Mouse (Mus musculus) midbrain, embryonic 12.5 days (tissue): ENCODE measurements around the gene Gpr137c. TPM values are rescaled to one million over a fixed set of nuclear protein-coding genes. Genes with fewer than 3 reads are reported as not detected.
A peak's percentile ranks its signal among the peaks of the same experiment; 100 is the strongest.

Experiments
- ATAC-seq: fragments of 200-750 bp; cut with Nextera tagmentation; 2 replicates; pipeline ENCODE4 v1.8.0; 2017; ENCODE audit warnings: low read depth, moderate TSS enrichment, moderate library complexity; ENCODE audit not compliant: low FRiP score
- H3K27ac ChIP-seq: fragments of 300-500 bp; sonication (generic); replicated peaks from 2 replicates; pipeline ENCODE4 v1.5.1; 2016; ENCODE audit warnings: mild to moderate bottlenecking
- H3K27me3 ChIP-seq: fragments of 300-500 bp; sonication (generic); 2 replicates; pipeline ENCODE4 v1.6.1; 2016; ENCODE audit warnings: mild to moderate bottlenecking
- H3K36me3 ChIP-seq: fragments of 300-500 bp; sonication (generic); 2 replicates; pipeline ENCODE4 v1.6.1; 2016
- H3K4me1 ChIP-seq: fragments of 300-500 bp; sonication (generic); 2 replicates; pipeline ENCODE4 v1.6.1; 2016
- H3K4me2 ChIP-seq: fragments of 300-500 bp; sonication (generic); replicated peaks from 2 replicates; pipeline ENCODE4 v1.6.1; 2016; ENCODE audit warnings: mild to moderate bottlenecking, moderate library complexity
- H3K4me3 ChIP-seq: fragments of 300-500 bp; sonication (generic); 2 replicates; pipeline ENCODE4 v1.5.1; 2016; ENCODE audit warnings: mild to moderate bottlenecking
- H3K9ac ChIP-seq: fragments of 300-500 bp; sonication (generic); replicated peaks from 2 replicates; pipeline ENCODE4 v1.6.1; 2016; ENCODE audit warnings: mild to moderate bottlenecking, moderate library complexity
- H3K9me3 ChIP-seq: fragments of 300-500 bp; sonication (generic); 2 replicates; pipeline ENCODE4 v1.6.1; 2016; ENCODE audit warnings: mild to moderate bottlenecking
- WGBS: fragments of 180-500 bp; shearing (Covaris S2); methylation state at CpG from one replicate; pipeline ENCODE4 v1.1.7; 2016; 5-methylcytosine and 5-hydroxymethylcytosine counted together
- polyA plus RNA-seq: library from polyadenylated mRNA; unstranded; fragments of >200 nt; fragmentation: Nextera tagmentation; extraction: Ambion mirVana; gene quantifications from 2 replicates; pipeline ENCODE4 v1.2.1, GENCODE M21; 2016

Gene Gpr137c
- polyA plus RNA-seq, 1 experiment from 2014 or later = 12.2 TPM

GRCm38 (mm10) chr14:45305852-45306251, 86.3 kb downstream of the Gpr137c start:
- ATAC-seq = no peak
- Histone ChIP-seq H3K27ac (no peak overlapping the region), H3K4me1 (0 out of 2 replicates have a peak, but pooled peaks cover 2% of the 10 kb centered on the region), H3K9ac (no peak overlapping the region), H3K4me3 (no peak overlapping the region), H3K4me2 (no peak overlapping the region), H3K27me3 (no peaks in the 10 kb centered on the region), H3K36me3 (peaks cover 16% of the 10 kb centered on the region), H3K9me3 (no peaks in the 10 kb centered on the region)
- 88% methylated on average over 5 of the region's 5 CpGs for WGBS

GRCm38 (mm10) chr14:45307630-45308328, 88.3 kb downstream of the Gpr137c start:
- H3K36me3 ChIP-seq = 0 out of 2 replicates have a peak, but pooled peaks cover 3% of the 10 kb centered on the region
- H3K27ac ChIP-seq = no peak overlapping the region
- no peak overlapping the region for H3K4me2 ChIP-seq
- H3K4me1 ChIP-seq = 0 out of 2 replicates have a peak, but pooled peaks cover 2% of the 10 kb centered on the region
- no peak overlapping the region for H3K9ac ChIP-seq
- H3K4me3 ChIP-seq = no peak overlapping the region
- no peaks in the 10 kb centered on the region for H3K27me3 ChIP-seq
- H3K9me3 ChIP-seq = no peaks in the 10 kb centered on the region
- 89% methylated on average over 8 of the region's 8 CpGs for WGBS
- no peak for ATAC-seq

- H3K27me3 ChIP-seq = no peaks in the 10 kb centered on the region
- WGBS = 92% methylated on average over 13 of the region's 13 CpGs
- ATAC-seq = no peak
Measured at GRCm38 (mm10) chr14:45309646-45310045, 90.1 kb downstream of the Gpr137c start.

GRCm38 (mm10) chr14:45310101-45310500, 90.6 kb downstream of the Gpr137c start:
- Histone ChIP-seq H3K9ac (no peak overlapping the region), H3K4me1 (no peaks in the 10 kb centered on the region), H3K9me3 (no peaks in the 10 kb centered on the region), H3K27me3 (no peaks in the 10 kb centered on the region), H3K27ac (no peak overlapping the region), H3K36me3 (no peaks in the 10 kb centered on the region), H3K4me2 (no peak overlapping the region), H3K4me3 (no peak overlapping the region)
- no peak for ATAC-seq
- 92% methylated on average over 14 of the region's 14 CpGs for WGBS

More at GRCm38 (mm10) chr14:45309646-45310045, 90.1 kb downstream of the Gpr137c start:
- H3K4me3 ChIP-seq = no peak overlapping the region
- no peak overlapping the region for H3K27ac ChIP-seq
- H3K4me1 ChIP-seq = no peaks in the 10 kb centered on the region
- no peak overlapping the region for H3K4me2 ChIP-seq
- no peaks in the 10 kb centered on the region for H3K9me3 ChIP-seq
- no peak overlapping the region for H3K9ac ChIP-seq
- no peaks in the 10 kb centered on the region for H3K36me3 ChIP-seq

GRCm38 (mm10) chr14:45316927-45317326, 97.4 kb downstream of the Gpr137c start:
- no peaks in the 10 kb centered on the region for H3K9me3 ChIP-seq
- peak overlapping the region; percentile 74 for H3K4me2 ChIP-seq
- H3K27ac ChIP-seq = no peak overlapping the region
- H3K36me3 ChIP-seq = no peaks in the 10 kb centered on the region
- peak overlapping the region; percentile 89 for H3K4me3 ChIP-seq
- H3K4me1 ChIP-seq = peaks cover 7% of the 10 kb centered on the region
- no peak for ATAC-seq
- H3K9ac ChIP-seq = no peak overlapping the region
- WGBS = 82% methylated on average over 5 of the region's 5 CpGs
- H3K27me3 ChIP-seq = 0 out of 2 replicates have a peak, but pooled peaks cover 4% of the 10 kb centered on the region

- ATAC-seq = no peak
- Histone ChIP-seq H3K36me3 (no peaks in the 10 kb centered on the region), H3K9ac (peak overlapping the region; percentile 92), H3K4me3 (peak overlapping the region; percentile 89), H3K27ac (peak overlapping the region; percentile 88), H3K4me1 (peaks cover 7% of the 10 kb centered on the region), H3K4me2 (peak overlapping the region; percentile 74), H3K9me3 (no peaks in the 10 kb centered on the region), H3K27me3 (0 out of 2 replicates have a peak, but pooled peaks cover 4% of the 10 kb centered on the region)
- WGBS = under 1% methylated on average over 38 of the region's 38 CpGs
Measured at GRCm38 (mm10) chr14:45317921-45318411, 98.4 kb downstream of the Gpr137c start.

- peak; percentile 97 for ATAC-seq
- WGBS = 3% methylated on average over 43 of the region's 74 CpGs
- H3K4me1 ChIP-seq = peaks cover 7% of the 10 kb centered on the region
Measured at GRCm38 (mm10) chr14:45318426-45319236, 99.1 kb downstream of the Gpr137c start, which contains the start of gene Ero1l. Gene Ero1l (minus strand): TSS chr14:45318771.

GRCm38 (mm10) chr14:45319237-45319610, 99.7 kb downstream of the Gpr137c start:
- no peak for ATAC-seq
- Histone ChIP-seq H3K4me3 (no peak overlapping the region), H3K4me1 (peaks cover 7% of the 10 kb centered on the region), H3K9me3 (no peaks in the 10 kb centered on the region), H3K27me3 (0 out of 2 replicates have a peak, but pooled peaks cover 4% of the 10 kb centered on the region), H3K9ac (no peak overlapping the region), H3K36me3 (no peaks in the 10 kb centered on the region), H3K4me2 (peak overlapping the region; percentile 74), H3K27ac (peak overlapping the region; percentile 88; the same call in 1 of the 2 replicates)
- 69% methylated on average over 3 of the region's 3 CpGs for WGBS

More at GRCm38 (mm10) chr14:45318426-45319236, 99.1 kb downstream of the Gpr137c start, which contains the start of gene Ero1l:
- Histone ChIP-seq H3K36me3 (no peaks in the 10 kb centered on the region), H3K9me3 (no peaks in the 10 kb centered on the region), H3K4me3 (peak within 1 kb of the TSS; percentile 89), H3K9ac (peak within 1 kb of the TSS; percentile 92), H3K4me2 (peak within 1 kb of the TSS; percentile 74), H3K27me3 (0 out of 2 replicates have a peak, but pooled peaks cover 4% of the 10 kb centered on the region), H3K27ac (peak within 1 kb of the TSS; percentile 88)

GRCm38 (mm10) chr14:45320111-45320510, 100.6 kb downstream of the Gpr137c start:
- H3K36me3 ChIP-seq = no peaks in the 10 kb centered on the region
- no peak overlapping the region for H3K4me3 ChIP-seq
- 84% methylated on average over 4 of the region's 4 CpGs for WGBS
- no peaks in the 10 kb centered on the region for H3K9me3 ChIP-seq
- H3K4me1 ChIP-seq = peaks cover 7% of the 10 kb centered on the region
- 0 out of 2 replicates have a peak, but pooled peaks cover 4% of the 10 kb centered on the region for H3K27me3 ChIP-seq
- H3K9ac ChIP-seq = no peak overlapping the region
- no peak for ATAC-seq
- no peak overlapping the region for H3K4me2 ChIP-seq
- no peak overlapping the region for H3K27ac ChIP-seq

GRCm38 (mm10) chr14:45321067-45321466, 101.5 kb downstream of the Gpr137c start:
- 86% methylated on average over 3 of the region's 3 CpGs for WGBS

GRCm38 (mm10) chr14:45321622-45322021, 102.1 kb downstream of the Gpr137c start:
- no peaks in the 10 kb centered on the region for H3K36me3 ChIP-seq
- no peak overlapping the region for H3K4me2 ChIP-seq
- no peak overlapping the region for H3K27ac ChIP-seq
- no peak for ATAC-seq
- H3K27me3 ChIP-seq = 0 out of 2 replicates have a peak, but pooled peaks cover 4% of the 10 kb centered on the region
- H3K4me3 ChIP-seq = no peak overlapping the region
- H3K9ac ChIP-seq = no peak overlapping the region
- 84% methylated on average over 5 of the region's 5 CpGs for WGBS
- H3K4me1 ChIP-seq = peaks cover 10% of the 10 kb centered on the region
- H3K9me3 ChIP-seq = no peaks in the 10 kb centered on the region

More at GRCm38 (mm10) chr14:45321067-45321466, 101.5 kb downstream of the Gpr137c start:
- no peak overlapping the region for H3K27ac ChIP-seq
- no peak overlapping the region for H3K9ac ChIP-seq
- peaks cover 10% of the 10 kb centered on the region for H3K4me1 ChIP-seq
- no peak overlapping the region for H3K4me2 ChIP-seq
- no peaks in the 10 kb centered on the region for H3K9me3 ChIP-seq
- no peak overlapping the region for H3K4me3 ChIP-seq
- H3K36me3 ChIP-seq = no peaks in the 10 kb centered on the region
- ATAC-seq = no peak
- H3K27me3 ChIP-seq = 0 out of 2 replicates have a peak, but pooled peaks cover 4% of the 10 kb centered on the region
